Mouse (Mus musculus): ENCODE measurements at regions not wholly inside any gene's neighbourhood (a gene's known extent, or its start where the extent isn't known, plus 50 kb on each side); places are given as distances from the start of the nearest gene placed in this dataset.

DNA sequence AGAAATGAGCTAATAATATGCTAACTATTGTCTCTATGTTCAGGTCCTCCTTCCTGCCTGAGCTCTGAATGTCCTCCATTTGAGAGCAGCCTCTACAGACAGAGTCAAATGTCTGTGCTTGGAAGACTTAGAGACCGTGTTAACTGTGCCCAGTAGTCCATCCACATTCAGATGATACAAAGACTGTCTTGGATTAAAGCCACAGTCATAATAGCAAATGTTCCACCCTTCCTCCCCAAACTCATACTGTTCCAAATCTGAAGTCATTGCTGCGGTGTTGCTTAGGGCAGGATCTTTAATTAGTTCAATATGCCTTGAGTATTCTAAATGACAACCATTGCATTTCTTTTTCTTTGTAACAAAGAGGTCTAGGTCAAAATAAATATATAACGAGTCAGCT lies 923.2 kb upstream of the Gm7489 start:
- Histone ChIP-seq H3K9me3 (replicated peaks) (no peaks in the 10 kb centered on the region), H3K4me2 (replicated peaks) (no peak overlapping the region), H3K4me1 (no peaks in the 10 kb centered on the region), H3K9ac (no peak overlapping the region), H3K27me3 (no peaks in the 10 kb centered on the region), H3K36me3 (no peaks in the 10 kb centered on the region), H3K27ac (replicated peaks) (no peak overlapping the region), H3K4me3 (replicated peaks) (no peak overlapping the region)
- WGBS = 38% methylated on average over 3 of the region's 3 CpGs
- no peak for ATAC-seq (ENCODE audit: insufficient number of reproducible peaks, low FRiP score, low TSS enrichment, low read depth)

DNA sequence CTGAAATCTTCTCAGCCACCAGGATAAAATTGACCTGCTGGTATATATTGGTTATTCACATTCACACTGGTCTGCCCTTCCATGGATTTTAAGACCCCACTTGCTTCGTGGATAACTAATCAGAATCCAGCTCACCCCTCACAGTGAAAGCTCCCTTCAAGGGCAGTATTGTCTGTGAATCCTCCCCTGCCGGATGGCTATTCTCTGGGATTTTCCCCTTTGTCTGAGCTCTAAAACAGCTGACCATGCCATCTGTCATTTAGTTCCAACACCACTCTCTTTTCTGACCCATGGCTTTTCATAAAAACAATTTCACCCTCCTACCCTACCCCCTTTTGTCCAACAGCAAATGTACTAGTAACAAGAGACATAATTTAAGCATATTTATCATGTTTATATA lies 920.8 kb upstream of the Gm7489 start:
- H3K4me1 ChIP-seq = no peaks in the 10 kb centered on the region
- H3K9me3 ChIP-seq (replicated peaks) = no peaks in the 10 kb centered on the region
- no peak overlapping the region for H3K9ac ChIP-seq
- no peak for ATAC-seq (ENCODE audit: insufficient number of reproducible peaks, low FRiP score, low TSS enrichment, low read depth)
- H3K4me2 ChIP-seq (replicated peaks) = no peak overlapping the region
- no peaks in the 10 kb centered on the region for H3K27me3 ChIP-seq
- 43% methylated on average over 2 of the region's 2 CpGs for WGBS
- no peak overlapping the region for H3K27ac ChIP-seq (replicated peaks)
- H3K36me3 ChIP-seq = no peaks in the 10 kb centered on the region
- no peak overlapping the region for H3K4me3 ChIP-seq (replicated peaks)

DNA sequence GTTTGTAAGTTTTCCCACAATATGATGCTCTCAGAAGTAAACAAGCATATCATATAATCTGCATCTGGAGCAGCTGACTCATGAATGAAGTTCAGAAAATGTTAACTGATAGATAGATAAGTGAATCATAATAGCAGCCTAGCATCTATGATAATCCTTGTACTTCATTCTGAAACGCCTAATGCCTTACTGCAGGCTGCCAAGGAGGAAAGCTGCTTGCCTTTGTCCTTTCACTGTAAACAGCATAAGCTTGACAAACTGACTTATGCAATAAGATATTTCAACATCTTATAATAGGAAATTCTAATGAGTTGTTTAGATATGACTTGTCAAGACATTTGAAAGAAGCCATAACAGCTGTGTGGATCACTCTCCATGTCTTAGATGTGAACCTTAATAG lies 920.3 kb upstream of the Gm7489 start:
- Histone ChIP-seq H3K27ac (replicated peaks) (no peak overlapping the region), H3K9me3 (replicated peaks) (no peaks in the 10 kb centered on the region), H3K36me3 (no peaks in the 10 kb centered on the region), H3K4me3 (replicated peaks) (no peak overlapping the region), H3K9ac (no peak overlapping the region), H3K4me2 (replicated peaks) (no peak overlapping the region), H3K27me3 (no peaks in the 10 kb centered on the region), H3K4me1 (no peaks in the 10 kb centered on the region)
- ATAC-seq (ENCODE audit: insufficient number of reproducible peaks, low FRiP score, low TSS enrichment, low read depth) = no peak
- WGBS = 71% methylated on average over 1 of the region's 1 CpGs

DNA sequence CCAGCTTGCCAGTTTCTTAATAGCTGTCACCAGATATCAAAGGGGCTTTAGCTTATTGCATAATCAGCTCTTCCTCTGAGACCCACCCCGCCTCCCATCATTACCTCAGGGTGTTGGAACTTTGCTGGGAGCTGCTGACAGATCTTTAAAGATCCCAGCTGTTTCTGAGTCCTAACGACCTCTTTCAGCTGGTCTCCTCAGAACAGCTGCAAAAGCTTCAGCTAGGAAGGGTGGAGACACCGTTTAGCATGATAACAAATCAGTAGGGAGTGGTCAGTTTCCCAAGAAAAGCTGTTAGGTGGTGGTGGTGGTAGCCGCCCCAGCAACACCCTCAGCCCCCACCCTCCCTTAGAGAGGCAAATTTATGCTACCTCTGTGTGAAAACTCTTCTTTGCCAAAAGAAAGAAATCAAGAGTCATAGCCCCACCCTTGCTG lies 916.9 kb upstream of the Gm7489 start:
- Histone ChIP-seq H3K27ac (replicated peaks) (no peak overlapping the region), H3K27me3 (no peaks in the 10 kb centered on the region), H3K4me1 (no peaks in the 10 kb centered on the region), H3K9me3 (replicated peaks) (no peaks in the 10 kb centered on the region), H3K4me3 (replicated peaks) (no peak overlapping the region), H3K36me3 (no peaks in the 10 kb centered on the region), H3K9ac (no peak overlapping the region), H3K4me2 (replicated peaks) (no peak overlapping the region)
- ATAC-seq (ENCODE audit: insufficient number of reproducible peaks, low FRiP score, low TSS enrichment, low read depth) = no peak; the same call in 1 of the 2 replicates
- 9% methylated on average over 4 of the region's 4 CpGs for WGBS

DNA sequence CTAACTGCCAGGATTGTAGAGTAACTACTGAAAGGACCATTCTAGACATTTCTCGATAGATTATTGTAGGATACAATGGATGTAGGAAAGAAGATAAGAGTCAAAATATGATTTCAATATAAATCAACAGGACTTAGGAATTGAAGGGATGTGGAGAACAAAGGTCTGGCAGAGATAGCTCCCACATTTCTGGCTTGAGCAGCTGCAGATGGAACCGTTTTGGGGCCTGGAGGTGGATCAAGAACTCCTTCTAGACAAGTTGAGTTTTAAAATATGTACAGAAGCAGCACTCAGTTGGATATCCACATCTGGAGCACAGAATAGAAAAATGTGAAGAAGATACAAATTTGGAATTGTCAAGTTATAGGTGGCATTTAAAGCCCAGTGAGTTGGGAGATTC lies 901.9 kb upstream of the Gm7489 start:
- H3K9ac ChIP-seq = no peak overlapping the region
- no peak overlapping the region for H3K27ac ChIP-seq (replicated peaks)
- H3K4me3 ChIP-seq (replicated peaks) = no peak overlapping the region
- no peaks in the 10 kb centered on the region for H3K27me3 ChIP-seq
- H3K4me1 ChIP-seq = no peaks in the 10 kb centered on the region
- ATAC-seq (ENCODE audit: insufficient number of reproducible peaks, low FRiP score, low TSS enrichment, low read depth) = no peak
- H3K9me3 ChIP-seq (replicated peaks) = no peaks in the 10 kb centered on the region
- H3K4me2 ChIP-seq (replicated peaks) = no peak overlapping the region
- H3K36me3 ChIP-seq = no peaks in the 10 kb centered on the region
- WGBS = 61% methylated on average over 2 of the region's 2 CpGs

DNA sequence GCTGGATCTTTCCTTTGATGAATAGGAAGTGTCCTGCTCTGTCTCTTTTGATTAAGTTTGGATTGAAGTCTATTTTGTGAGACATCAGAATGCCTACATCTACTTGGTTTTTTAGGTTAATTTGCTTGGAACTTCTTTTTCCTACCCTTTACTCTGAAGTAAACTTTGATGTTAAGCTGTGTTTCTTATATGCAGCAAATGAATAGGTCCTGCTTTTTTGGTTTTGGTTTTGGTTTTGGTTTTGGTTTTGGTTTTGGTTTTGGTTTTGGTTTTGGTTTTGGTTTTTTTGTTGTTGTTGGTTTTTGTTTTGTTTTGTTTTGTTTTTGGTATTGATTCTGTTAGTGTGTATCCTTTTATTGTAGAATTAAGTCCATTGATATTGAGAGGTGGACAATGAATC lies 894.1 kb upstream of the Gm7489 start:
- Histone ChIP-seq H3K4me2 (replicated peaks) (no peak overlapping the region), H3K9me3 (replicated peaks) (no peaks in the 10 kb centered on the region), H3K9ac (no peak overlapping the region), H3K27me3 (no peaks in the 10 kb centered on the region), H3K4me3 (replicated peaks) (no peak overlapping the region), H3K27ac (replicated peaks) (no peak overlapping the region), H3K4me1 (no peaks in the 10 kb centered on the region), H3K36me3 (no peaks in the 10 kb centered on the region)
- no peak for ATAC-seq (ENCODE audit: insufficient number of reproducible peaks, low FRiP score, low TSS enrichment, low read depth)

DNA sequence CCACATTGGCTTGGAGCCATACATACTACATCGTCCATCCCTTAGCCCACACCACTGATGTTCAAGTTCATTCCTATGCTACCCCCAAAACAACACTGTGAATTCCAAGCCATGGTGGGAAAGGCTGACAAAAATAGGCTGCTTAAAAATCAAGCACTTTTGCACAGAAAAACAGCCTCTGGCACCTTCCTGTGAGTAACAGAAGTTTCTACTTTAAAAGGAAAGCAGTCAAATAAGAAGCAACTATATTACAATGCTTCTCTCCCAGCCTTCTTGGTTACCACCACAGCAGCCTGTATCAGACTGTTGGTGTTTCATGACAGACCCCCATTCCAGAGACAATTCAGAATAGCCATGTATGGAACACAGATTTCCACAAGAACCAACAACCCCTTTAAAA lies 890.4 kb upstream of the Gm7489 start:
- no peaks in the 10 kb centered on the region for H3K27me3 ChIP-seq
- H3K27ac ChIP-seq (replicated peaks) = no peak overlapping the region
- no peak overlapping the region for H3K4me3 ChIP-seq (replicated peaks)
- H3K9ac ChIP-seq = no peak overlapping the region
- no peak for ATAC-seq (ENCODE audit: insufficient number of reproducible peaks, low FRiP score, low TSS enrichment, low read depth)
- no peaks in the 10 kb centered on the region for H3K9me3 ChIP-seq (replicated peaks)
- no peak overlapping the region for H3K4me2 ChIP-seq (replicated peaks)
- no peaks in the 10 kb centered on the region for H3K4me1 ChIP-seq
- H3K36me3 ChIP-seq = no peaks in the 10 kb centered on the region
- 56% methylated on average over 1 of the region's 1 CpGs for WGBS

DNA sequence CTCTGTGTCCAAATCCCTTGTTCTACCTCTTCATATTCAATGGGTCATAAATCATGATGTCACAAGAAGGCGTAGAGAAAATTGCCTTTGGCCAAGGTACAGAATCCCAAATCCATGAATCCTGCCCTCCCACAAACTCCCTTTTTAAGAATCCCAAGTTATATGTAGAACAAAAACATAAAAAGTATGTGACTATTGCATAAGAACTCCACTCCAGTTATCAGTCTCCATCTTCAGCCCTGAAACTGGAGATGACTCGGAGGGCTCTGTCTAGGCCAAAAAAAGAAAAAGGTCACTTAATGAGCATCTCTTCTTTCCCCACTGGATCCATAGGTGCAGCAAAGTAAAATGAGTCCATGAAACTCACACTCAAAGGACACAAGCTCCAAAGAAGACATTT lies 885.5 kb upstream of the Gm7489 start:
- no peak overlapping the region for H3K27ac ChIP-seq (replicated peaks)
- no peak for ATAC-seq (ENCODE audit: insufficient number of reproducible peaks, low FRiP score, low TSS enrichment, low read depth)
- no peak overlapping the region for H3K4me3 ChIP-seq (replicated peaks)
- H3K4me1 ChIP-seq = no peaks in the 10 kb centered on the region
- H3K4me2 ChIP-seq (replicated peaks) = no peak overlapping the region
- WGBS = 86% methylated on average over 2 of the region's 2 CpGs
- no peaks in the 10 kb centered on the region for H3K36me3 ChIP-seq
- H3K27me3 ChIP-seq = no peaks in the 10 kb centered on the region
- no peaks in the 10 kb centered on the region for H3K9me3 ChIP-seq (replicated peaks)
- H3K9ac ChIP-seq = no peak overlapping the region

DNA sequence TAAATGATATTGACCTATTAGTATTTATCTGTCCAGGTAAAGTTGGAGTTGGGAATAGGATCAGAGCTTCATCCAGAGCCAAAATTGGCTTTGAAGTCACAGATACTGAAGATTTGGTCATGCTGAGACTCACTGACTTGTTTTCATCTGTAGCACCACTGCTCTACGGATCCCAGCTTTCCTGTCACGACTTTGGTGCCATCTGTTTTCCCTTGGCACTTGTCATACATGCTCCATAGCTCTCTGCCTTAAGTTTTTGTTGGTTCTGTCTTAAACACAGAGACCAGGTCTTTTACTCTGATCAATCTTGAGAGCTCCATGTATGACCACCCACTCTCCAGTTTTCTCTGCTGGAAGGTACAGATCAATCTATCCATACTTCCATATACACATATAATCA lies 884.9 kb upstream of the Gm7489 start:
- Histone ChIP-seq H3K9me3 (replicated peaks) (no peaks in the 10 kb centered on the region), H3K27me3 (no peaks in the 10 kb centered on the region), H3K4me3 (replicated peaks) (no peak overlapping the region), H3K4me1 (no peaks in the 10 kb centered on the region), H3K9ac (no peak overlapping the region), H3K4me2 (replicated peaks) (no peak overlapping the region), H3K36me3 (no peaks in the 10 kb centered on the region), H3K27ac (replicated peaks) (no peak overlapping the region)
- ATAC-seq (ENCODE audit: insufficient number of reproducible peaks, low FRiP score, low TSS enrichment, low read depth) = no peak
- WGBS = 67% methylated on average over 2 of the region's 2 CpGs

DNA sequence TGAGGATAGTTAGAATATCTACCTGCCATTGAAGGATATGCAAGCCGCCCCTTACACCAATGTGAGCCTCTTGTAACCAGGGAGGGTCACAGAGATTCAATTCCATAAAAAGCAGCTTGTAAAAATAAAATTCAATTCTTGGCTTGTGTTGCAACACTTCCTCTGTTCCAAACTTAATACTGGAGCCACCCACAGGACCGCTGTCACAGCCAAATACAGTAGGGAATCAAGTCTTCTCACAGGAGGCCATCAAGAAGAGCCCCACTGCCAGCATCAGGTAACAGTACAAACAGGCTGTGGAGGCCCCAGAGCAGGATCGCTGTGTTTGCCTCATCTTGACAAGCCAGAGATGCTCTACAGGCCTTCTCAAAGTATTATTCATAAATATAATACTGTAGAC lies 883.3 kb upstream of the Gm7489 start:
- ATAC-seq (ENCODE audit: insufficient number of reproducible peaks, low FRiP score, low TSS enrichment, low read depth) = no peak
- 80% methylated on average over 3 of the region's 3 CpGs for WGBS
- no peaks in the 10 kb centered on the region for H3K9me3 ChIP-seq (replicated peaks)

DNA sequence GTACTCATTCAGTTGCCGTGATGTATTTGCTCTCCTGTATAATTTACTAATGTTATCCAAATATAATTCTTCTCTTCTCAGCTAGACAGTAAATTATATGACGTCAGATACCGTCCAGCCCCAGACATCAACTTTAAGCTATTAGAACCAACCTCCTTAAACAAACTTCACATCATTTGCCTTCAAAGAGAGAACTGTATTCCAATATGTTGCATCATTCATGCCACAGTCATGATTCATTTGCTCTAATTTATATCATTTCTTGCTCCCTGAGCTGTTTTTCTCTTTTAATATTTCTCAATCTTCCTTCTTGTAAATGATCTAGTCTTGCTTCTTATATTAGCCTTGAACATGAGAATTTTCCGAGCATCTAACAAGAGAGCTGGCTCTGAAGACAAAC lies 882.7 kb upstream of the Gm7489 start:
- ATAC-seq (ENCODE audit: insufficient number of reproducible peaks, low FRiP score, low TSS enrichment, low read depth) = no peak
- Histone ChIP-seq H3K27ac (replicated peaks) (no peak overlapping the region), H3K36me3 (no peaks in the 10 kb centered on the region), H3K27me3 (no peaks in the 10 kb centered on the region), H3K4me2 (replicated peaks) (no peak overlapping the region), H3K9me3 (replicated peaks) (no peaks in the 10 kb centered on the region), H3K9ac (no peak overlapping the region), H3K4me3 (replicated peaks) (no peak overlapping the region), H3K4me1 (no peaks in the 10 kb centered on the region)
- 87% methylated on average over 4 of the region's 4 CpGs for WGBS

More for the DNA sequence above, 883.3 kb upstream of the Gm7489 start:
- Histone ChIP-seq H3K9ac (no peak overlapping the region), H3K36me3 (no peaks in the 10 kb centered on the region), H3K4me1 (no peaks in the 10 kb centered on the region), H3K4me2 (replicated peaks) (no peak overlapping the region), H3K27ac (replicated peaks) (no peak overlapping the region), H3K4me3 (replicated peaks) (no peak overlapping the region), H3K27me3 (no peaks in the 10 kb centered on the region)

DNA sequence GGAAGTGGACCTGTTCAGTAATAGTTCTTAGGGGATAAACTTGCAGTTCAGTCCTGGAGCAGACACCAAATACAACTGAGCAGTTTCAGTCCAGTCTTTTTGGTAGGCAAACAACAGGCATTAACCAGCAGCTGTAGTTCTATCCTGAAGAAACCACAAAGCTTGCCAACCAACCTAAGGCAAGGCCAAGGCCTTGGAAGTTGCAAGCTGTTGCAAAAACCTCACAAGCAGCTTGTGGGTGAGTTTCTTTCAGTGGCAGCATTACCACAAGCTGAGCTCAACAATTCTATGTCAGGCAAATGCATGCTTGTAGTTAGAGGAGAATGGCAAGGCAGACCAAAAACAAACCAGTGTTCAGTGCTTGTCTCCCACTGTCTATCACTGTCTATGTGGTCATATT lies 880.6 kb upstream of the Gm7489 start:
- no peak overlapping the region for H3K4me3 ChIP-seq (replicated peaks)
- H3K9me3 ChIP-seq (replicated peaks) = no peaks in the 10 kb centered on the region
- no peaks in the 10 kb centered on the region for H3K36me3 ChIP-seq
- no peak overlapping the region for H3K27ac ChIP-seq (replicated peaks)
- no peak overlapping the region for H3K4me2 ChIP-seq (replicated peaks)
- H3K9ac ChIP-seq = no peak overlapping the region
- H3K4me1 ChIP-seq = no peaks in the 10 kb centered on the region
- H3K27me3 ChIP-seq = no peaks in the 10 kb centered on the region
- ATAC-seq (ENCODE audit: insufficient number of reproducible peaks, low FRiP score, low TSS enrichment, low read depth) = no peak

DNA sequence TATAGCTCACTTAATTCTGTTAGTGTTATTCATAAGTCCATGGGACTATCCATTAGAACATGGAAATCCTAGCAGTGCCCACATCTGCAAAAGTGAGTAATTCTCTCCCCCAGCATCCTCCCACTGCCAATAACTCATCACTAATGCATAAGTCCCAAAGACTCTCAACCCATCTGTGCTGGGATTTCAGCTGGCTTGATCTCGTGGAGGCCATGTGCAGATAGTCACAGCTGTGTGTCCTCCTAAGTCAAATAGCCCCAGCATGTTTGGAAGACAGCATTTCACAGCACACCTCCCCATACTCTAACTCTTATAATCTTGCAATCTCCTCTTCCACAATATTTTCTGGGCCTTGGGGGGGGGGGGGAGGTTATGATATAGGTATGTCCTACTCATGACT lies 877.9 kb upstream of the Gm7489 start:
- ATAC-seq (ENCODE audit: insufficient number of reproducible peaks, low FRiP score, low TSS enrichment, low read depth) = no peak
- no peak overlapping the region for H3K27ac ChIP-seq (replicated peaks)
- H3K4me2 ChIP-seq (replicated peaks) = no peak overlapping the region
- H3K4me1 ChIP-seq = no peaks in the 10 kb centered on the region
- H3K4me3 ChIP-seq (replicated peaks) = no peak overlapping the region
- H3K36me3 ChIP-seq = no peaks in the 10 kb centered on the region
- no peak overlapping the region for H3K9ac ChIP-seq
- 76% methylated on average over 1 of the region's 1 CpGs for WGBS
- H3K27me3 ChIP-seq = no peaks in the 10 kb centered on the region
- H3K9me3 ChIP-seq (replicated peaks) = no peaks in the 10 kb centered on the region

Measured in embryonic facial prominence, embryonic 15.5 days (tissue).